Mouse (Mus musculus) olfactory bulb, adult 2 months (tissue): Measurements from ENCODE around the gene Ptgfrn. TPM values are rescaled to one million over a fixed set of nuclear protein-coding genes. Genes with fewer than 3 reads are reported as not detected.

Experiments used
- H3K27ac ChIP-seq: fragments of 200-500 bp; 2 replicates; pipeline ENCODE4 v1.5.1; 2012; ENCODE audit warnings: low read depth, low read length; ENCODE audit not compliant: insufficient read depth
- H3K4me1 ChIP-seq: fragments of 200-500 bp; 2 replicates; pipeline ENCODE4 v1.6.1; 2012; ENCODE audit warnings: low read length; ENCODE audit not compliant: control insufficient read depth, insufficient read depth
- H3K4me3 ChIP-seq: fragments of 200-500 bp; 2 replicates; pipeline ENCODE4 v1.5.1; 2012; ENCODE audit warnings: mild to moderate bottlenecking, low read depth, low read length, moderate library complexity; ENCODE audit not compliant: insufficient read depth
- CTCF ChIP-seq: fragments of 200-500 bp; IDR thresholded peaks from 2 replicates; pipeline ENCODE4 v1.5.1; 2012; ENCODE audit warnings: low read depth, mild to moderate bottlenecking, low read length, moderate library complexity; ENCODE audit not compliant: insufficient read depth
- POLR2A ChIP-seq: fragments of 200-500 bp; IDR thresholded peaks from 2 replicates; pipeline ENCODE4 v1.6.1; 2012; ENCODE audit warnings: mild to moderate bottlenecking, low read depth, low read length, moderate library complexity; ENCODE audit not compliant: insufficient read depth
- WGBS: fragments of 180-500 bp; shearing (Covaris S2); methylation state at CpG from one replicate; pipeline ENCODE4 v1.1.7; 2018; 5-methylcytosine and 5-hydroxymethylcytosine counted together
- polyA plus RNA-seq: library from polyadenylated mRNA; stranded (reverse); fragments of >200 nt; gene quantifications from 2 replicates; pipeline ENCODE4 v1.2.4, GENCODE M21; 2012; ENCODE audit warnings: low replicate concordance; ENCODE audit not compliant: missing spikeins, insufficient read depth, insufficient read length

The Ptgfrn gene
- polyA plus RNA-seq, 1 experiment, result not detected

- Histone ChIP-seq H3K4me1 (peaks cover 13% of the 10 kb centered on the region), H3K4me3 (no peak overlapping the region), H3K27ac (no peak overlapping the region)
- no peak for TF ChIP-seq POLR2A
- no peak for TF ChIP-seq CTCF
- WGBS, result 78% methylated on average over 8 of the region's 8 CpGs
These were observed 31.8 kb upstream of the Ptgfrn start for GRCm38 (mm10) chr3:101141864-101142263.

- TF ChIP-seq CTCF (no peak), POLR2A (no peak)
- Histone ChIP-seq H3K4me3 (no peak overlapping the region), H3K4me1 (peaks cover 12% of the 10 kb centered on the region), H3K27ac (no peak overlapping the region)
- 93% methylated on average over 7 of the region's 7 CpGs for WGBS
These were observed 29.9 kb upstream of the Ptgfrn start for GRCm38 (mm10) chr3:101139958-101140357.

GRCm38 (mm10) chr3:101136483-101136882, 26.4 kb upstream of the Ptgfrn start:
- TF ChIP-seq POLR2A (no peak), CTCF (no peak)
- WGBS, result 56% methylated on average over 11 of the region's 11 CpGs
- Histone ChIP-seq H3K27ac (no peak overlapping the region), H3K4me1 (0 out of 2 replicates have a peak, but pooled peaks cover 2% of the 10 kb centered on the region), H3K4me3 (no peak overlapping the region)

- H3K4me3 ChIP-seq, result no peak overlapping the region
- H3K4me1 ChIP-seq, result 0 out of 2 replicates have a peak, but pooled peaks cover 2% of the 10 kb centered on the region
- 98% methylated on average over 9 of the region's 9 CpGs for WGBS
- TF ChIP-seq POLR2A (no peak), CTCF (no peak)
- H3K27ac ChIP-seq, result no peak overlapping the region
These were observed 24.8 kb upstream of the Ptgfrn start for GRCm38 (mm10) chr3:101134861-101135260.

- Histone ChIP-seq H3K27ac (no peak overlapping the region), H3K4me1 (0 out of 2 replicates have a peak, but pooled peaks cover 2% of the 10 kb centered on the region), H3K4me3 (no peak overlapping the region)
- TF ChIP-seq POLR2A, result no peak
- no peak for TF ChIP-seq CTCF
- 98% methylated on average over 6 of the region's 6 CpGs for WGBS
These were observed 22.9 kb upstream of the Ptgfrn start for GRCm38 (mm10) chr3:101132981-101133380.

GRCm38 (mm10) chr3:101131772-101132171, 21.7 kb upstream of the Ptgfrn start:
- TF ChIP-seq POLR2A (no peak), CTCF (no peak)
- Histone ChIP-seq H3K4me3 (no peak overlapping the region), H3K27ac (no peak overlapping the region), H3K4me1 (0 out of 2 replicates have a peak, but pooled peaks cover 2% of the 10 kb centered on the region)
- 95% methylated on average over 5 of the region's 5 CpGs for WGBS

GRCm38 (mm10) chr3:101130526-101130925, 20.4 kb upstream of the Ptgfrn start:
- TF ChIP-seq CTCF (no peak), POLR2A (no peak)
- 17% methylated on average over 11 of the region's 11 CpGs for WGBS
- no peak overlapping the region for H3K27ac ChIP-seq
- no peak overlapping the region for H3K4me3 ChIP-seq
- no peaks in the 10 kb centered on the region for H3K4me1 ChIP-seq

GRCm38 (mm10) chr3:101129620-101130019, 19.5 kb upstream of the Ptgfrn start:
- WGBS, result 97% methylated on average over 3 of the region's 3 CpGs
- no peak overlapping the region for H3K27ac ChIP-seq
- TF ChIP-seq POLR2A (no peak), CTCF (no peak)
- no peak overlapping the region for H3K4me3 ChIP-seq
- no peaks in the 10 kb centered on the region for H3K4me1 ChIP-seq

GRCm38 (mm10) chr3:101129090-101129489, 19.0 kb upstream of the Ptgfrn start:
- no peak overlapping the region for H3K27ac ChIP-seq
- no peaks in the 10 kb centered on the region for H3K4me1 ChIP-seq
- H3K4me3 ChIP-seq, result no peak overlapping the region
- TF ChIP-seq CTCF (no peak), POLR2A (no peak)

GRCm38 (mm10) chr3:101127766-101128165, 17.7 kb upstream of the Ptgfrn start:
- Histone ChIP-seq H3K4me3 (no peak overlapping the region), H3K27ac (no peak overlapping the region), H3K4me1 (no peaks in the 10 kb centered on the region)
- WGBS, result 86% methylated on average over 2 of the region's 2 CpGs
- TF ChIP-seq POLR2A (no peak), CTCF (no peak)
